Mouse (Mus musculus) heart, embryonic 11.5 days (tissue): ENCODE results near the gene Batf3. TPM values are rescaled to one million over a fixed set of nuclear protein-coding genes. Genes with fewer than 3 reads are reported as not detected.

ENCODE experiments used
- ATAC-seq: fragments of 200-750 bp; cut with Nextera tagmentation; replicated peaks from 2 replicates; pipeline ENCODE4 v1.8.0; 2017; ENCODE audit warnings: moderate library complexity; ENCODE audit not compliant: insufficient number of reproducible peaks, low FRiP score, low TSS enrichment
- H3K27ac ChIP-seq: fragments of 300-500 bp; sonication (generic); 2 replicates; pipeline ENCODE4 v1.5.1; 2014; ENCODE audit warnings: mild to moderate bottlenecking, low read depth, low read length
- H3K27me3 ChIP-seq: fragments of 300-500 bp; sonication (generic); 2 replicates; pipeline ENCODE4 v1.6.1; 2014; ENCODE audit warnings: mild to moderate bottlenecking, low read length, mixed read lengths; ENCODE audit not compliant: control insufficient read depth, insufficient read depth
- H3K36me3 ChIP-seq: fragments of 300-500 bp; sonication (generic); 2 replicates; pipeline ENCODE4 v1.6.1; 2014; ENCODE audit warnings: mild to moderate bottlenecking, low read length, moderate library complexity, mixed read lengths; ENCODE audit not compliant: control insufficient read depth, insufficient read depth
- H3K4me1 ChIP-seq: fragments of 300-500 bp; sonication (generic); 2 replicates; pipeline ENCODE4 v1.6.1; 2014; ENCODE audit warnings: low read length; ENCODE audit not compliant: control insufficient read depth, insufficient read depth
- H3K4me2 ChIP-seq: fragments of 300-500 bp; sonication (generic); 2 replicates; pipeline ENCODE4 v1.6.1; 2014; ENCODE audit warnings: mild to moderate bottlenecking, moderate library complexity
- H3K4me3 ChIP-seq: fragments of 300-500 bp; sonication (generic); 2 replicates; pipeline ENCODE4 v1.5.1; 2014; ENCODE audit warnings: low read depth, low read length
- H3K9ac ChIP-seq: fragments of 300-500 bp; sonication (generic); 2 replicates; pipeline ENCODE4 v1.6.1; 2014; ENCODE audit warnings: mild to moderate bottlenecking, low read depth, low read length, moderate library complexity
- H3K9me3 ChIP-seq: fragments of 300-500 bp; sonication (generic); replicated peaks from 2 replicates; pipeline ENCODE4 v1.6.1; 2016; ENCODE audit warnings: low read length; ENCODE audit not compliant: control insufficient read depth
- WGBS: fragments of 180-500 bp; shearing (Covaris S2); extraction: QIAGEN DNeasy Blood & Tissue Kit; methylation state at CpG from one replicate; pipeline ENCODE4 v1.1.7; 2014; ENCODE audit not compliant: insufficient replicate concordance; 5-methylcytosine and 5-hydroxymethylcytosine counted together
- polyA plus RNA-seq: library from polyadenylated mRNA; unstranded; fragments of >200 nt; fragmentation: Nextera tagmentation; extraction: Ambion mirVana; gene quantifications from 2 replicates; pipeline ENCODE4 v1.2.1, GENCODE M21; 2014

Gene Batf3
- polyA plus RNA-seq, 1 experiment from 2014 or later = 5.1 TPM

GRCm38 (mm10) chr1:191111146-191111545 lies 13.5 kb downstream of the Batf3 start:
- Histone ChIP-seq H3K4me1 (peaks cover 17% of the 10 kb centered on the region), H3K36me3 (no peaks in the 10 kb centered on the region), H3K9ac (no peak overlapping the region), H3K9me3 (no peaks in the 10 kb centered on the region), H3K27me3 (0 out of 2 replicates have a peak, but pooled peaks cover 3% of the 10 kb centered on the region), H3K27ac (no peak overlapping the region), H3K4me2 (no peak overlapping the region), H3K4me3 (no peak overlapping the region)
- ATAC-seq = no peak
- 40% methylated on average over 8 of the region's 8 CpGs for WGBS

- no peak overlapping the region for H3K27ac ChIP-seq
- ATAC-seq = no peak
- H3K9ac ChIP-seq = no peak overlapping the region
- H3K4me2 ChIP-seq = no peak overlapping the region
- no peaks in the 10 kb centered on the region for H3K9me3 ChIP-seq
- H3K4me1 ChIP-seq = peaks cover 23% of the 10 kb centered on the region
- H3K4me3 ChIP-seq = no peak overlapping the region
- no peaks in the 10 kb centered on the region for H3K36me3 ChIP-seq
- 53% methylated on average over 7 of the region's 7 CpGs for WGBS
- no peaks in the 10 kb centered on the region for H3K27me3 ChIP-seq
These were observed 17.2 kb downstream of the Batf3 start for GRCm38 (mm10) chr1:191114868-191115267.

GRCm38 (mm10) chr1:191115514-191116238 lies 18.0 kb downstream of the Batf3 start:
- no peak for ATAC-seq
- H3K9me3 ChIP-seq = no peaks in the 10 kb centered on the region
- H3K36me3 ChIP-seq = no peaks in the 10 kb centered on the region
- H3K9ac ChIP-seq = 0 out of 2 replicates have a peak overlapping the region, but pooled peaks have one; percentile 22
- H3K27me3 ChIP-seq = no peaks in the 10 kb centered on the region
- H3K4me1 ChIP-seq = peaks cover 20% of the 10 kb centered on the region
- no peak overlapping the region for H3K27ac ChIP-seq
- no peak overlapping the region for H3K4me2 ChIP-seq
- no peak overlapping the region for H3K4me3 ChIP-seq
- WGBS = 66% methylated on average over 11 of the region's 11 CpGs

- H3K36me3 ChIP-seq = no peaks in the 10 kb centered on the region
- 47% methylated on average over 3 of the region's 3 CpGs for WGBS
- no peak overlapping the region for H3K9ac ChIP-seq
- no peak overlapping the region for H3K4me2 ChIP-seq
- H3K4me3 ChIP-seq = no peak overlapping the region
- no peak overlapping the region for H3K27ac ChIP-seq
- no peaks in the 10 kb centered on the region for H3K9me3 ChIP-seq
- peaks cover 8% of the 10 kb centered on the region; the same call in 1 of the 2 replicates for H3K4me1 ChIP-seq
- peaks cover 6% of the 10 kb centered on the region for H3K27me3 ChIP-seq
- no peak for ATAC-seq
These were observed 25.1 kb downstream of the Batf3 start for GRCm38 (mm10) chr1:191122744-191123143.

GRCm38 (mm10) chr1:191123696-191124095 lies 26.0 kb downstream of the Batf3 start:
- H3K4me2 ChIP-seq = no peak overlapping the region
- H3K9ac ChIP-seq = no peak overlapping the region
- no peaks in the 10 kb centered on the region for H3K36me3 ChIP-seq
- H3K4me1 ChIP-seq = peaks cover 8% of the 10 kb centered on the region; the same call in 1 of the 2 replicates
- 79% methylated on average over 2 of the region's 2 CpGs for WGBS
- no peak for ATAC-seq
- H3K27me3 ChIP-seq = peaks cover 6% of the 10 kb centered on the region
- H3K4me3 ChIP-seq = no peak overlapping the region
- no peaks in the 10 kb centered on the region for H3K9me3 ChIP-seq
- no peak overlapping the region for H3K27ac ChIP-seq

GRCm38 (mm10) chr1:191124288-191124687 lies 26.6 kb downstream of the Batf3 start:
- H3K36me3 ChIP-seq = no peaks in the 10 kb centered on the region
- no peak overlapping the region for H3K4me2 ChIP-seq
- H3K27ac ChIP-seq = no peak overlapping the region
- no peak overlapping the region for H3K9ac ChIP-seq
- no peaks in the 10 kb centered on the region for H3K9me3 ChIP-seq
- peaks cover 2% of the 10 kb centered on the region; the same call in 1 of the 2 replicates for H3K4me1 ChIP-seq
- peaks cover 6% of the 10 kb centered on the region for H3K27me3 ChIP-seq
- WGBS = 60% methylated on average over 4 of the region's 4 CpGs
- no peak for ATAC-seq
- no peak overlapping the region for H3K4me3 ChIP-seq

- Histone ChIP-seq H3K27me3 (peaks cover 6% of the 10 kb centered on the region), H3K4me1 (peaks cover 2% of the 10 kb centered on the region; the same call in 1 of the 2 replicates), H3K36me3 (no peaks in the 10 kb centered on the region), H3K4me3 (peak overlapping the region; percentile 40), H3K27ac (no peak overlapping the region), H3K9me3 (no peaks in the 10 kb centered on the region), H3K4me2 (peak overlapping the region; percentile 80), H3K9ac (peak overlapping the region; percentile 52; the same call in 1 of the 2 replicates)
- WGBS = 12% methylated on average over 38 of the region's 38 CpGs
- peak; percentile 63 for ATAC-seq
These were observed 28.4 kb downstream of the Batf3 start for GRCm38 (mm10) chr1:191125811-191126638.

- H3K4me1 ChIP-seq = peaks cover 8% of the 10 kb centered on the region
- no peak for ATAC-seq
- H3K4me3 ChIP-seq = no peak overlapping the region
- no peak overlapping the region for H3K9ac ChIP-seq
- no peak overlapping the region for H3K4me2 ChIP-seq
- H3K36me3 ChIP-seq = no peaks in the 10 kb centered on the region
- no peaks in the 10 kb centered on the region for H3K27me3 ChIP-seq
- no peaks in the 10 kb centered on the region for H3K9me3 ChIP-seq
- 86% methylated on average over 2 of the region's 2 CpGs for WGBS
- H3K27ac ChIP-seq = no peak overlapping the region
These were observed 34.0 kb downstream of the Batf3 start for GRCm38 (mm10) chr1:191131692-191132091.
